Comparison of ENCODE assay signal across 13 mouse cellular contexts in genomic region chr12:71429561-71430200, GRCm38 (mm10).
DNase-seq lines count a peak whose midpoint lies in the region; ATAC-seq and TF ChIP-seq lines count a peak whose summit lies in the region.
"Had no signal": no experiment of that assay in that cellular context is flagged by ENCODE, and none has a peak within 500 bp of the region (broad histone marks: within the 10 kb centered on the region; RNA-seq: fewer than 3 reads in every experiment).

No protein-coding gene starts in this region.

- no peak for DNase-seq in midbrain, embryonic 10.5 days (ENCODE audit: low spot score)
- DNase-seq in midbrain, postnatal 0 days (ENCODE audit: low spot score), result no peak
- DNase-seq in embryo, embryonic 11 days, result peak; percentile 85
- peak; percentile 80 for DNase-seq in retina, postnatal 1 day
- no peak for DNase-seq in urinary bladder, adult 18-20 months (ENCODE audit: low spot score in 2 of 2)
- no peak for DNase-seq in lung, postnatal 25 days (ENCODE audit: low spot score)
- DNase-seq in right cerebral cortex, postnatal 36 days (ENCODE audit: low spot score in 2 of 2), result no peak
- DNase-seq: adrenal gland, postnatal 10 days; spleen, adult 18-20 months had no signal

- no peak for TF ChIP-seq CTCF in midbrain, postnatal 0 days (IDR thresholded peaks at IDR 0.05)

- peaks cover 55% of the 10 kb centered on the region for H3K4me1 ChIP-seq in midbrain, embryonic 10.5 days
- H3K4me1 ChIP-seq in midbrain, postnatal 0 days (ENCODE audit: insufficient read depth, low read length), result no peaks in the 10 kb centered on the region
- H3K4me1 ChIP-seq in hindbrain, embryonic 13.5 days (replicated peaks), result peaks cover 46% of the 10 kb centered on the region

- peaks cover 20% of the 10 kb centered on the region for H3K27me3 ChIP-seq in midbrain, embryonic 10.5 days (ENCODE audit: low read depth, poor library complexity, severe bottlenecking)
- no peaks in the 10 kb centered on the region for H3K27me3 ChIP-seq in midbrain, postnatal 0 days (ENCODE audit: insufficient read depth, low read length)
- H3K27me3 ChIP-seq in hindbrain, embryonic 13.5 days, result peaks cover 9% of the 10 kb centered on the region

- H3K36me3 ChIP-seq in midbrain, embryonic 10.5 days, result no peaks in the 10 kb centered on the region
- no peaks in the 10 kb centered on the region for H3K36me3 ChIP-seq in midbrain, postnatal 0 days (ENCODE audit: insufficient read depth, low read length)
- no peaks in the 10 kb centered on the region for H3K36me3 ChIP-seq in hindbrain, embryonic 13.5 days
- H3K36me3 ChIP-seq: G1E; limb, embryonic 15.5 days had no signal

- no peak overlapping the region for H3K4me3 ChIP-seq in midbrain, embryonic 10.5 days
- no peak overlapping the region for H3K4me3 ChIP-seq in midbrain, postnatal 0 days (ENCODE audit: low read depth, low read length)
- H3K4me3 ChIP-seq in hindbrain, embryonic 13.5 days, result no peak overlapping the region
- H3K4me3 ChIP-seq: limb, embryonic 15.5 days had no signal

- no peak overlapping the region for H3K4me2 ChIP-seq in midbrain, postnatal 0 days (ENCODE audit: low read depth, low read length, poor library complexity, severe bottlenecking)
- H3K4me2 ChIP-seq in hindbrain, embryonic 13.5 days, result no peak overlapping the region
- H3K4me2 ChIP-seq: limb, embryonic 15.5 days had no signal

- WGBS in midbrain, embryonic 10.5 days, result 50% methylated on average over 13 of the region's 13 CpGs
- 38% methylated on average over 13 of the region's 13 CpGs for WGBS in midbrain, postnatal 0 days
- 17% methylated on average over 13 of the region's 13 CpGs for WGBS in hindbrain, embryonic 13.5 days

- ATAC-seq in midbrain, postnatal 0 days (ENCODE audit: low FRiP score), result no peak
- ATAC-seq in hindbrain, embryonic 13.5 days (ENCODE audit: low FRiP score), result peak; percentile 47; the same call in 1 of the 2 replicates

- H3K9me3 ChIP-seq in midbrain, embryonic 10.5 days (replicated peaks), result no peaks in the 10 kb centered on the region
- no peaks in the 10 kb centered on the region for H3K9me3 ChIP-seq in midbrain, postnatal 0 days (ENCODE audit: low read length)
- H3K9me3 ChIP-seq in hindbrain, embryonic 13.5 days, result no peaks in the 10 kb centered on the region
- H3K9me3 ChIP-seq: G1E; limb, embryonic 15.5 days had no signal

- peak overlapping the region; percentile 17; the same call in 1 of the 2 replicates for H3K27ac ChIP-seq in midbrain, embryonic 10.5 days (replicated peaks)
- H3K27ac ChIP-seq in midbrain, postnatal 0 days (ENCODE audit: low read depth, low read length), result no peak overlapping the region
- peak overlapping the region; percentile 72 for H3K27ac ChIP-seq in hindbrain, embryonic 13.5 days
- H3K27ac ChIP-seq: limb, embryonic 15.5 days; macrophage had no signal

- no peak overlapping the region for H3K9ac ChIP-seq in midbrain, postnatal 0 days (replicated peaks; ENCODE audit: low read length, poor library complexity, severe bottlenecking)
- H3K9ac ChIP-seq in hindbrain, embryonic 13.5 days, result no peak overlapping the region
- H3K9ac ChIP-seq: limb, embryonic 15.5 days had no signal

Comparison
In these comparisons a context has a peak if more than half of its experiments do, and no peak if none do; other contexts are left out.
1. DNase-seq: peak in embryo, embryonic 11 days (single experiment) and retina, postnatal 1 day (single experiment); none in midbrain, embryonic 10.5 days (single experiment), midbrain, postnatal 0 days (single experiment), urinary bladder, adult 18-20 months (0 of 2), lung, postnatal 25 days (single experiment) and right cerebral cortex, postnatal 36 days (0 of 2).